Mouse (Mus musculus) cerebellum, adult 2 months (tissue): Measurements from ENCODE around the gene Gjd3.

Source experiments
- CTCF ChIP-seq: fragments of 200-500 bp; IDR thresholded peaks from 2 replicates; pipeline ENCODE4 v1.5.1; 2011; ENCODE audit warnings: low read depth, mild to moderate bottlenecking, control low read depth, low read length, moderate library complexity, borderline replicate concordance; ENCODE audit not compliant: insufficient read depth
- POLR2A ChIP-seq: fragments of 200-500 bp; IDR thresholded peaks from 2 replicates; pipeline ENCODE4 v1.6.1; 2011; ENCODE audit warnings: low read length, control low read depth, borderline replicate concordance; ENCODE audit not compliant: insufficient read depth

DNA sequence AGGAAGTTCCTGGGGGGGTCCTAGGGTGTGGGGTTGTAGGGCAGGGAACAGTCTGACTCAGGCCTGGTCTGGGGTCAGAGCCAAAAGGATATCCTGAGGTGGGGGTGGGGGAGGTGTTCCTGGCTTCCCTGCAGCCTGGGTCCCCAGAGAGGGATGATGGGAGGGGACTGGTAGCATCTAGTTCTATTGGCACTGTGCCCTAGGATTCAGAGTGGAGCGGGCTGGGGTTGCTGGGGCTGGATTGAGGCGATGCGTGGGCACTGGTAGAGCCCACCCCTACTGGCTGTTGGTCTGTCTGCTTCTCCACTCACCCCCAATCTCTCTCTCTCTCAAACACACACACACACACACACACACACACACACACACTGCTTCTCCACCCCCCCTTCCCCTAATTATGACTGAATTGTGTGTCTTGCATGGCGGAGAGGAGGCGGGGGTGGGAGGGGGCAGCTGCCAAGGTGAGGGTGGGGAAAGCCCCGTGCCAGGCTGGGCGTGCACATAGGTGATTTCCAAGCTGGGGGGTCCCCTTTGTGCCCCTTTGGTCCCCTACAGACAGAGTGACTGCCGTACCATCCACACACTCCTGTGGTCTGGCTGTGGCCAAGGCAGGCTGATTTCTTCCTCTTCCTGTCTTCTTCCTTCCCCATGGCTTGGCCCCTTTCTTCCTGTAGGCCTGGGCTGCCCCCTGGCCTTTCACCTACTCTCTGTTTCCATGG lies 39.7 kb downstream of the Gjd3 start:
- TF ChIP-seq CTCF: no peak
- no peak for TF ChIP-seq POLR2A
